Mouse (Mus musculus): ENCODE measurements around the gene Gm17304.

- no peak for TF ChIP-seq GATA1 (IDR thresholded peaks at IDR 0.05; ENCODE audit: borderline replicate concordance, low read length)
- TF ChIP-seq FLI1 (IDR thresholded peaks at IDR 0.05; ENCODE audit: low read length), result no peak
Observed at GRCm38 (mm10) chr5:106575098-106575497, 33.8 kb upstream of the Gm17304 start.

Measured in megakaryocyte, embryonic 14.5 days (primary cell).